Mouse (Mus musculus): ENCODE data around the gene Ripk1. TPM values are rescaled to one million over a fixed set of nuclear protein-coding genes. Genes with fewer than 3 reads are reported as not detected.

Gene Ripk1
- total RNA-seq (2023): 10 to 100 TPM; 73.4 to 76.8 TPM

DNA sequence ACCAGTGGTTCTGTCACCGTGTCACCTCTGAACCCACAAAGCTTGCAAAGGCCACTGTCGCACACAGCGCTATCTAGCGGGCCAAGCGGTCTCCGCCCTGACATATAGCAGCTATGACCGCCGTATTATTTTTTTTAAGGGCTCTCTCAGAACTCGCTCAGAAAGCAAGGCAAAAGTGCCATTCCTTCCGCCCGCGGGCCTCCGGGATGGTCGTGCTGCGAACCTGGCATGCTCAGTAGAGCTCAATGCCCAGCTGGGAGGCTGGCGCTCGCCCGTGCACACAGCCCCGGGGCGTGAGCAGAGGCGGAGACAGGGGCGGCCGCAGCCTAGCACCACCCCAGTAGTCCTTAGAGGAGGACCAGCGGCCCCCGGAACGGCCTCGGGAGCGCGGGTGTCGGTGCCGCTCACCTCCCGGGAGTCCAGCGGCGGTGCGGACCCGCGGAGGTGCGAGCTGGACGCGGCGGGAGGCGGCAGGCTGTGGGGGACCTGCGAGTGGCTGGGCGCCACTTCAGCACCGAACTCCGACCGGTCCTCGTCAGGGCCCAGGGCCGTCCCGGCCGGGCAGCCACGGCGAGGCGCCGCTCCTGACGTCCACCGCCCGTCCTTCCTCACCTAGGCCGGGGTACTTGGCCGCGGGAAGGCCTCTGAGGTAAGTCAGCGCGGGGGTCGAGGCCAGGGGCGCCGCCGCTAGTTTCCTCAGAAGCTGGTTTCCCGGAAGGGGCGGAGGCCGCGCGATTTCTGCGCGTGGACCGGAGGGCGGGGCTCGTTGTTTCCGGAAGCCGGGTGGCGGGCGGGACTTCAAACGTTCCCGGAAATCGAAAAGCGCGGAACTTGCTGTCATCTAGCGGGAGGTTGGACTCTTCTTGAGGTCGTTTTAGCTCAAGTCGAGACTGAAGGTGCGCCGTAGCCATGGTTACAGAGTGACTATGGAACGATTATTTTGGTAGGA is at the start of gene Ripk1, which contains the start of gene Serpinb6a:
TSS of gene Ripk1 (plus strand) at position 306 of the 949 bp plus-strand sequence.
TSS of gene Serpinb6a (minus strand) at position 737 of the 949 bp plus-strand sequence.

GRCm38 (mm10) chr13:33964206-33965046 is 37.7 kb upstream of the Ripk1 start, which contains the start of gene Nqo2:
Gene Nqo2 (plus strand): TSS chr13:33964687.

DNA sequence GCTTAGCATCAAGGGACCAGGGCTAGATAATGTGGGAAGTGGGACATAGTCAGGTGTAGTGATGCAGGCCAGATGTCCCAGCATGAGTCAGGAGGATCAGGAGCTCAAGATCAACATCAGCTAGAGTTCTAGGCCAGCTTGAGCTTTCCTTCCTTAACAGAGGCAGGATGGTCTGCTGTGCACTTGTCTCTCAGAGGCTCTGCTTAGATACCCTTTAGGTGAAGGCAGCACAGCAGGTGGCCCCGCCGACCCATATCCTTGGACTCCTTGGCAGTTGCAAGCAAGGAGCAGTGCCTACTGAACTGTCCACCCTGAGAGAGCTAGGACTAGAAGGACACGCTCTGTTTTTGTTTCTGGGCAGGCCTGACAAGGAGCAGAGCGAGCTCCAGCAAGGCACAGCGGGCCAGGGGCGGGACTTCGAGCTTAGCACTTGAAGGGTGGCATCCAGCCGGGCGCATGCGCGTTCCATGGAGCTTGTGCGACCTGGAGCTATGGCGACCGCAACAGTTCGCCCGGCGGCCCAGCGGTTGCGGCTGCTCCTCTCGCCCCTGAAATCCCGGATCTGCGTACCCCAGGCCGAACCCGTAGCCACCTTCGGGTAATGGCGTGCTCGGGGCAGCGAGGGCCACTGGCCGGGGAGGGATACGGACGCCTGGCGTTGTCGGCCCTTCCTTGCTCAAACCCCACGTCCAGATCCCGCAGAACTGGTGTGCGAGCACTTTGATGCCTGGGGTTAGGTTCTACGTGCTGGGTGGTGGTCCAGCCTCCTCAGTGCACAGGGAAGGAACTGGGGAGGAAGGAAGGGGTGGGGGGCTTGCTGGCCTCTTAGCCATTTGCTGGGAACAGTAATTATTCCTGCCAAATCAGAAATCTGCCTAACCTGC is 35.3 kb downstream of the Ripk1 start, which contains the start of gene Bphl:
TSS of gene Bphl (plus strand) at position 426 of the 884 bp plus-strand sequence.

GRCm38 (mm10) chr13:34077492-34078271 is 75.5 kb downstream of the Ripk1 start, which contains the start of gene Tubb2a:
Gene Tubb2a (minus strand): TSS chr13:34078007.

Other genes with a start within 250 kb of the Ripk1 start
- gene Serpinb6e, start 159.0 kb upstream of the Ripk1 start, total RNA-seq (2023): not detected
- not detected for gene Serpinb6c, start 96.7 kb upstream of the Ripk1 start, total RNA-seq (2023)
- 10 to 100 TPM; 28.0 to 30.2 TPM for gene Nqo2, start 37.7 kb upstream of the Ripk1 start, total RNA-seq (2023)
- gene Serpinb6a, start 431 bp downstream of the Ripk1 start, total RNA-seq (2023): 10 to 100 TPM; 19.3 to 22.5 TPM
- 10 to 100 TPM; 14.7 to 20.8 TPM for gene Bphl, start 35.2 kb downstream of the Ripk1 start, total RNA-seq (2023)
- gene Tubb2a, start 75.6 kb downstream of the Ripk1 start, total RNA-seq (2023): 10 to 100 TPM; 17.0 to 18.8 TPM
- gene Tubb2b, start 128.1 kb downstream of the Ripk1 start, total RNA-seq (2023): under 1 TPM in 1 of 2 experiments, not detected in 1; 0.33 TPM
- gene Psmg4, start 160.6 kb downstream of the Ripk1 start, total RNA-seq (2023): 10 to 100 TPM; 12.5 to 21.0 TPM